Mouse (Mus musculus) forebrain, embryonic 15.5 days (tissue): ENCODE results near the gene Dnase2b. TPM values are rescaled to one million over a fixed set of nuclear protein-coding genes. Genes with fewer than 3 reads are reported as not detected.

Source experiments
- ATAC-seq: fragments of 200-750 bp; cut with Nextera tagmentation; replicated peaks from 2 replicates; pipeline ENCODE4 v1.8.0; 2017; ENCODE audit warnings: mild to moderate bottlenecking, moderate TSS enrichment, moderate library complexity
- H3K27ac ChIP-seq: fragments of 300-500 bp; sonication (generic); replicated peaks from 2 replicates; pipeline ENCODE4 v1.5.1; 2015; ENCODE audit warnings: mild to moderate bottlenecking, inconsistent platforms
- H3K27me3 ChIP-seq: fragments of 300-500 bp; sonication (generic); 2 replicates; pipeline ENCODE4 v1.6.1; 2015; ENCODE audit warnings: inconsistent platforms
- H3K36me3 ChIP-seq: fragments of 300-500 bp; sonication (generic); 2 replicates; pipeline ENCODE4 v1.6.1; 2015; ENCODE audit warnings: mild to moderate bottlenecking, inconsistent platforms
- H3K4me1 ChIP-seq: fragments of 300-500 bp; sonication (generic); 2 replicates; pipeline ENCODE4 v1.6.1; 2015; ENCODE audit warnings: inconsistent platforms
- H3K4me2 ChIP-seq: fragments of 300-500 bp; sonication (generic); replicated peaks from 2 replicates; pipeline ENCODE4 v1.6.1; 2015; ENCODE audit warnings: mild to moderate bottlenecking, inconsistent platforms
- H3K4me3 ChIP-seq: fragments of 300-500 bp; sonication (generic); 2 replicates; pipeline ENCODE4 v1.5.1; 2015; ENCODE audit warnings: mild to moderate bottlenecking, inconsistent platforms
- H3K9ac ChIP-seq: fragments of 300-500 bp; sonication (generic); replicated peaks from 2 replicates; pipeline ENCODE4 v1.6.1; 2015; ENCODE audit warnings: mild to moderate bottlenecking, inconsistent platforms
- H3K9me3 ChIP-seq: fragments of 300-500 bp; sonication (generic); 2 replicates; pipeline ENCODE4 v1.6.1; 2016; ENCODE audit warnings: inconsistent platforms
- WGBS: fragments of 180-500 bp; shearing (Covaris S2); methylation state at CpG from one replicate; pipeline ENCODE4 v1.1.7; 2015; ENCODE audit warnings: mixed read lengths; 5-methylcytosine and 5-hydroxymethylcytosine counted together
- polyA plus RNA-seq: library from polyadenylated mRNA; unstranded; fragments of >200 nt; fragmentation: Nextera tagmentation; extraction: Ambion mirVana; gene quantifications from 2 replicates; pipeline ENCODE4 v1.2.1, GENCODE M21; 2015

The Dnase2b gene
- polyA plus RNA-seq, 1 experiment from 2014 or later: not detected

GRCm38 (mm10) chr3:146586616-146587015 is 28.8 kb downstream of the Dnase2b start:
- Histone ChIP-seq H3K27me3 (no peaks in the 10 kb centered on the region), H3K27ac (no peak overlapping the region), H3K9ac (no peak overlapping the region), H3K4me3 (no peak overlapping the region), H3K4me2 (no peak overlapping the region), H3K4me1 (no peaks in the 10 kb centered on the region), H3K36me3 (no peaks in the 10 kb centered on the region), H3K9me3 (no peaks in the 10 kb centered on the region)
- WGBS: 94% methylated on average over 14 of the region's 14 CpGs
- no peak for ATAC-seq

DNA sequence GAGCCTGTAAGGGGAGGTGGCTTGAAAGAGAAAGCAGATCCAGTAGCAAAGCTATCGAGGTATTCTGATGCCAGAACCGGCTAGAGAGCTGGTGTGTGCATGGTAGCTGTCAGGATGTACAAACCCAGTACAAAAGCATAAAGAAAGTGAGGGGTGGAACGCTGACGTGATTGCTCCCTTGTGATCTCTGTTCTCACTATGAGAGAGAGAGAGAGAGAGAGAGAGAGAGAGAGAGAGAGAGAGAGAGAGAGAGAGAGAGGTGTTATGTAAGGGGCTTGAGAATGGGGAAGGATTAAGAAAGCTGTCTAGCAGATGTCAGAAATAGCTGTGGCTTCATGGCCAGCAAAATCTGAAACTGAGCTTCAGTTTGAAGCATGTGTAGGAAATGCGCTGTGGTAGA is 31.5 kb downstream of the Dnase2b start:
- no peak for ATAC-seq
- WGBS: 57% methylated on average over 5 of the region's 5 CpGs

GRCm38 (mm10) chr3:146583478-146583877 is 31.9 kb downstream of the Dnase2b start:
- ATAC-seq: no peak
- H3K27me3 ChIP-seq: no peaks in the 10 kb centered on the region
- no peak overlapping the region for H3K4me3 ChIP-seq
- no peaks in the 10 kb centered on the region for H3K36me3 ChIP-seq
- no peak overlapping the region for H3K9ac ChIP-seq
- 91% methylated on average over 4 of the region's 4 CpGs for WGBS
- no peaks in the 10 kb centered on the region for H3K4me1 ChIP-seq
- no peak overlapping the region for H3K4me2 ChIP-seq
- no peaks in the 10 kb centered on the region for H3K9me3 ChIP-seq
- no peak overlapping the region for H3K27ac ChIP-seq

More for the DNA sequence above, 31.5 kb downstream of the Dnase2b start:
- Histone ChIP-seq H3K9ac (no peak overlapping the region), H3K27ac (no peak overlapping the region), H3K4me2 (no peak overlapping the region), H3K4me3 (no peak overlapping the region), H3K9me3 (no peaks in the 10 kb centered on the region), H3K36me3 (no peaks in the 10 kb centered on the region), H3K27me3 (no peaks in the 10 kb centered on the region), H3K4me1 (no peaks in the 10 kb centered on the region)

- Histone ChIP-seq H3K36me3 (no peaks in the 10 kb centered on the region), H3K27ac (no peak overlapping the region), H3K9ac (no peak overlapping the region), H3K4me2 (no peak overlapping the region), H3K4me1 (no peaks in the 10 kb centered on the region), H3K9me3 (no peaks in the 10 kb centered on the region), H3K27me3 (no peaks in the 10 kb centered on the region), H3K4me3 (no peak overlapping the region)
- WGBS: 87% methylated on average over 3 of the region's 3 CpGs
- ATAC-seq: no peak
These were observed 35.2 kb downstream of the Dnase2b start for GRCm38 (mm10) chr3:146580039-146580729.

DNA sequence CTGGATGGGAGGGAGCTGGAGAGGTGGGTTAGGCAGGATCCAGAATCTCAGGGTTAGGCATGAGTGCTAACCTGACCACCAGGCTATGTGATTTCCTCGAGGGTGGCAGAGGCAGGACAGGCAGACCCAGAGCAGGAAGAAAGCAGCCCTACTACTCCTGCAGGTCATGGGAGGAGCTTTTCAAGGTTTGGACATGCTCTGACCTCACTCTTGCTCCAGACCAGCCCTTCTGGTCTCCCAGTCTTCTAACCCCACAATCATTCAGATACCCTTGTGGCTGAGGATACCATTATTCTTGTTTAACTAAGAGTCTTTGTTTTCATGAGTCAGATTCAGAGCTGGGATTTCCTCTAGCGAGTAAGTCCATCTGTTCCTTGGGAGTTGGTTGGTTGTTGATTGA is 37.8 kb downstream of the Dnase2b start:
- no peaks in the 10 kb centered on the region for H3K4me1 ChIP-seq
- H3K4me2 ChIP-seq: no peak overlapping the region
- WGBS: 57% methylated on average over 2 of the region's 2 CpGs
- no peak for ATAC-seq
- no peak overlapping the region for H3K9ac ChIP-seq
- no peak overlapping the region for H3K4me3 ChIP-seq
- no peaks in the 10 kb centered on the region for H3K36me3 ChIP-seq
- H3K27me3 ChIP-seq: no peaks in the 10 kb centered on the region
- H3K27ac ChIP-seq: no peak overlapping the region
- H3K9me3 ChIP-seq: no peaks in the 10 kb centered on the region

DNA sequence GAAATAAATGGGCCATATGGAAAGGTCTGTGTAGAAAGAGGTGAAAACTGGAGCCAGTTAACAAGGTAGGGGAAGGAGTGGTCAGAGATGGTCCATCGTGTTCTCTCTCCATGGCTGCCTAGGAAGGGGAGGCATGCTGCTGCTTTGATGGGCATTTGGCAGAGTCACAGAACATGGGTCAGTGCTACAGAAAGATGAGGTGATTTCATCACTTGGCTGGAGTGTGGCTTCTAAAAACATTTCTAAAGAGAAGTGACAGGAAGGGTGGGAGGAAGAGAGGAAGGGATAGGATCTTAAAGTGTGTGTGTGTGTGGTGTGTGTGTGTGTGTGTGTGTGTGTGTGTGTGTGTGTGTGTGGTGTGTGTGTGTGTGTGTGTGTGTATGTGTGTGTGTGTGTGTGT is 44.1 kb downstream of the Dnase2b start:
- no peak overlapping the region for H3K9ac ChIP-seq
- H3K27me3 ChIP-seq: no peaks in the 10 kb centered on the region
- H3K4me1 ChIP-seq: no peaks in the 10 kb centered on the region
- no peak for ATAC-seq
- H3K36me3 ChIP-seq: no peaks in the 10 kb centered on the region
- H3K27ac ChIP-seq: no peak overlapping the region
- H3K9me3 ChIP-seq: no peaks in the 10 kb centered on the region
- H3K4me2 ChIP-seq: no peak overlapping the region
- no peak overlapping the region for H3K4me3 ChIP-seq
- WGBS: 31% methylated on average over 1 of the region's 1 CpGs

GRCm38 (mm10) chr3:146570939-146571338 is 44.5 kb downstream of the Dnase2b start:
- H3K27me3 ChIP-seq: no peaks in the 10 kb centered on the region

GRCm38 (mm10) chr3:146570148-146570782 is 45.1 kb downstream of the Dnase2b start, which contains the start of gene Uox:
Gene Uox, plus strand, starts transcription at chr3:146570426.
- Histone ChIP-seq H3K4me3 (no peak within 1 kb of the TSS), H3K36me3 (no peaks in the 10 kb centered on the region), H3K9ac (no peak within 1 kb of the TSS), H3K4me2 (no peak within 1 kb of the TSS), H3K4me1 (no peaks in the 10 kb centered on the region), H3K9me3 (no peaks in the 10 kb centered on the region), H3K27ac (no peak within 1 kb of the TSS), H3K27me3 (no peaks in the 10 kb centered on the region)
- no peak for ATAC-seq
- 78% methylated on average over 10 of the region's 10 CpGs for WGBS

More at GRCm38 (mm10) chr3:146570939-146571338, 44.5 kb downstream of the Dnase2b start:
- H3K9me3 ChIP-seq: no peaks in the 10 kb centered on the region
- no peak overlapping the region for H3K9ac ChIP-seq
- no peak overlapping the region for H3K4me2 ChIP-seq
- whole genome bisulfite sequencing: 61% methylated on average over 6 of the region's 6 CpGs
- H3K36me3 ChIP-seq: no peaks in the 10 kb centered on the region
- H3K4me3 ChIP-seq: no peak overlapping the region
- no peak overlapping the region for H3K27ac ChIP-seq
- no peak for ATAC-seq
- no peaks in the 10 kb centered on the region for H3K4me1 ChIP-seq

DNA sequence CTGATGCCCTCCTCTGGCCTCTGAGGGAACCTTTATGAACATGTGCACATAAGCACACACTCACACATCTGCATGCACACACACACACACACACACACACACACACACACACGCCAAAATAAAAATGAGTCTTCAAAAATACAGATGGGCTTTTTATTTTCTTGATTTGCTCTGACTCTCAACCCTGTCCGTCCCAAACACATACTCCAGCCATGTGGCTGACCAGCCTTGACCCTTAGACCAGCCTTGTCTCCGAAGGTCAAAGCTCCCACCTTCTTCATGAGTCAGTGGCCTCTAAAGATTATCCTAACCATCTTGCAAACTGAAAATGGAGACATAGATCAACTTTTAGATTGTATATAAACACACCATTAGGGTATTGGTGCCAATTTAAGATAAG is 45.8 kb downstream of the Dnase2b start:
- Histone ChIP-seq H3K27ac (no peak overlapping the region), H3K27me3 (no peaks in the 10 kb centered on the region), H3K9me3 (no peaks in the 10 kb centered on the region), H3K4me1 (peaks cover 3% of the 10 kb centered on the region; the same call in 1 of the 2 replicates), H3K4me3 (no peak overlapping the region), H3K4me2 (no peak overlapping the region), H3K36me3 (no peaks in the 10 kb centered on the region), H3K9ac (no peak overlapping the region)
- ATAC-seq: no peak
- WGBS: 90% methylated on average over 3 of the region's 3 CpGs

- Histone ChIP-seq H3K9ac (no peak overlapping the region), H3K4me2 (no peak overlapping the region), H3K36me3 (no peaks in the 10 kb centered on the region), H3K4me3 (no peak overlapping the region), H3K9me3 (no peaks in the 10 kb centered on the region), H3K27ac (no peak overlapping the region), H3K27me3 (no peaks in the 10 kb centered on the region), H3K4me1 (peaks cover 6% of the 10 kb centered on the region; the same call in 1 of the 2 replicates)
- WGBS: 89% methylated on average over 9 of the region's 9 CpGs
- no peak for ATAC-seq
These were observed 47.4 kb downstream of the Dnase2b start for GRCm38 (mm10) chr3:146567884-146568530.

- 86% methylated on average over 7 of the region's 7 CpGs for WGBS
- no peak overlapping the region for H3K27ac ChIP-seq
These were observed 48.0 kb downstream of the Dnase2b start for GRCm38 (mm10) chr3:146567366-146567765.

DNA sequence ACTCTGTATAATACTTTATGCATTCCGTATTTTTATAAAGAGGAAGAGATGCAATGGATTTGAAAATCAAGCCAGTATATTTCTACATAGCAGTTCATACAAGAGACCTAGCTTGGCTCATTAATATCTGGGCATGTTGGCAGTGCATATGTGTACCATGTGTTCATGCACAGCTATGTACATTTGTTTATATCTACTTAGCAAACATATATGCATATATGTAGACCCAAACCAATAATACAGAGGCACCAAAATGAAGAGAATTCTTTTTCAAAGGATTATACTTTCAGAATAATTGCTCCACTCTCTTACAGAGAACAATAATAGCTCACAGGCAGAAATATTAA is 50.4 kb downstream of the Dnase2b start:
- no peaks in the 10 kb centered on the region for H3K27me3 ChIP-seq
- peak overlapping the region; percentile 16; the same call in 1 of the 2 replicates for H3K27ac ChIP-seq
- no peak overlapping the region for H3K9ac ChIP-seq
- no peak overlapping the region for H3K4me2 ChIP-seq
- H3K4me1 ChIP-seq: peaks cover 6% of the 10 kb centered on the region; the same call in 1 of the 2 replicates
- H3K4me3 ChIP-seq: no peak overlapping the region
- peak; percentile 59 for ATAC-seq
- no peaks in the 10 kb centered on the region for H3K36me3 ChIP-seq
- WGBS: 91% methylated on average over 1 of the region's 1 CpGs
- no peaks in the 10 kb centered on the region for H3K9me3 ChIP-seq

More at GRCm38 (mm10) chr3:146567366-146567765, 48.0 kb downstream of the Dnase2b start:
- H3K4me3 ChIP-seq: no peak overlapping the region
- no peaks in the 10 kb centered on the region for H3K36me3 ChIP-seq
- no peaks in the 10 kb centered on the region for H3K27me3 ChIP-seq
- H3K4me1 ChIP-seq: peaks cover 6% of the 10 kb centered on the region; the same call in 1 of the 2 replicates
- H3K4me2 ChIP-seq: no peak overlapping the region
- no peaks in the 10 kb centered on the region for H3K9me3 ChIP-seq
- ATAC-seq: no peak
- no peak overlapping the region for H3K9ac ChIP-seq
